Mouse (Mus musculus) spleen, postnatal 0 days (tissue): ENCODE measurements around the gene Olfr824. TPM values are rescaled to one million over a fixed set of nuclear protein-coding genes. Genes with fewer than 3 reads are reported as not detected.

Experiments used
- polyA plus RNA-seq: library from polyadenylated mRNA; unstranded; fragments of >200 nt; fragmentation: Nextera tagmentation; extraction: Ambion mirVana; gene quantifications from 2 replicates; pipeline ENCODE4 v1.2.1, GENCODE M21; 2015

Olfr824 gene
- not detected in 2 replicates for polyA plus RNA-seq

DNA sequence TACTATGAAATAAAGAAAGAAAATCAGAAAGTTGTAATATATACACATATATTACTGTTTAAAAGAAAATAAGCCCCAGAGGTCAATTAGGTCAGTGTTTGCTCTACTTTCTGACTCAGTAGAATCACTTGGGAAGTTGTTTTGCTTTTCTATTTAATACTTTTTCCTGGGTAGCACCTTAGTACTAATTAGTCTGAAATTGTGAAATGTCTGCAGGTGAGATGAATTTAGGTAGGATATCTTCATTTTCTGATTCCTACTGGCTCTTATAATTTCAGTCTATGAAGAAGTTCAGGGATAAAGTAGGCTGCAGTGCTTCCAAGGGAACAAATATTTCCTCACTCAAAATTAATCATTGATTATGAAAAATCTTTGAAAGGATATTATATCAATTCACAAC, at the start of gene Olfr824:
Gene Olfr824 (minus strand): TSS at position 101 of the 400 bp plus-strand sequence.

GRCm38 (mm10) chr10:130166666-130167065, 36.9 kb upstream of the Olfr824 start, which contains the start of gene Olfr825:
Olfr825 (minus strand) TSS chr10:130166766.

GRCm38 (mm10) chr10:130115283-130115682, 14.5 kb downstream of the Olfr824 start, which contains the start of gene Olfr823:
Olfr823 (minus strand) TSS chr10:130115383.

Other genes with a start within 250 kb of the Olfr824 start
- not detected in 2 replicates for gene Olfr815, start 224.1 kb downstream of the Olfr824 start, polyA plus RNA-seq
- gene Olfr816, start 214.4 kb downstream of the Olfr824 start, polyA plus RNA-seq = not detected in 2 replicates
- not detected in 2 replicates for gene Olfr818, start 180.9 kb downstream of the Olfr824 start, polyA plus RNA-seq
- gene Olfr819, start 162.7 kb downstream of the Olfr824 start, polyA plus RNA-seq = not detected in 2 replicates
- gene Olfr247, start 153.9 kb downstream of the Olfr824 start, polyA plus RNA-seq = not detected in 2 replicates
- not detected in 2 replicates for gene Gm10310, start 144.9 kb downstream of the Olfr824 start, polyA plus RNA-seq
- not detected in 2 replicates for gene Olfr820, start 117.4 kb downstream of the Olfr824 start, polyA plus RNA-seq
- not detected in 2 replicates for gene Olfr821, start 99.7 kb downstream of the Olfr824 start, polyA plus RNA-seq
- gene Olfr822, start 58.8 kb downstream of the Olfr824 start, polyA plus RNA-seq = not detected in 2 replicates
- gene Olfr823, start 14.6 kb downstream of the Olfr824 start, polyA plus RNA-seq = not detected in 2 replicates
- not detected in 2 replicates for gene Olfr825, start 36.8 kb upstream of the Olfr824 start, polyA plus RNA-seq
- not detected in 2 replicates for gene Olfr826, start 54.2 kb upstream of the Olfr824 start, polyA plus RNA-seq
- gene Olfr827, start 84.4 kb upstream of the Olfr824 start, polyA plus RNA-seq = not detected in 2 replicates
- gene Neurod4, start 150.2 kb upstream of the Olfr824 start, polyA plus RNA-seq = not detected in 2 replicates
- gene Tespa1, start 192.9 kb upstream of the Olfr824 start, polyA plus RNA-seq = 7.5 and 10.8 TPM in 2 replicates